Mouse (Mus musculus) liver, adult 2 months (tissue): ENCODE data around the gene Tomm6.

Experiments
- CTCF ChIP-seq: fragments of 200-500 bp; IDR thresholded peaks from 2 replicates; pipeline ENCODE4 v1.5.1; 2011; ENCODE audit warnings: low read depth, low read length, control low read depth
- POLR2A ChIP-seq: fragments of 200-500 bp; IDR thresholded peaks from 2 replicates; pipeline ENCODE4 v1.6.1; 2011; ENCODE audit warnings: low read length, control low read depth; ENCODE audit not compliant: insufficient read depth; ENCODE audit errors: extremely low read depth

GRCm38 (mm10) chr17:47688608-47689575, 706 bp upstream of the Tomm6 start, which contains the start of gene Frs3:
- TF ChIP-seq CTCF = no peak
- TF ChIP-seq POLR2A = 0 out of 2 replicates have a peak, but pooled peaks have one; percentile 3
